Mouse (Mus musculus) liver, adult 2 months (tissue): ENCODE measurements around the gene Tmem109.

Source experiments
- CTCF ChIP-seq: fragments of 200-500 bp; IDR thresholded peaks from 2 replicates; pipeline ENCODE4 v1.5.1; 2011; ENCODE audit warnings: low read depth, low read length, control low read depth
- POLR2A ChIP-seq: fragments of 200-500 bp; IDR thresholded peaks from 2 replicates; pipeline ENCODE4 v1.6.1; 2011; ENCODE audit warnings: low read length, control low read depth; ENCODE audit not compliant: insufficient read depth; ENCODE audit errors: extremely low read depth

DNA sequence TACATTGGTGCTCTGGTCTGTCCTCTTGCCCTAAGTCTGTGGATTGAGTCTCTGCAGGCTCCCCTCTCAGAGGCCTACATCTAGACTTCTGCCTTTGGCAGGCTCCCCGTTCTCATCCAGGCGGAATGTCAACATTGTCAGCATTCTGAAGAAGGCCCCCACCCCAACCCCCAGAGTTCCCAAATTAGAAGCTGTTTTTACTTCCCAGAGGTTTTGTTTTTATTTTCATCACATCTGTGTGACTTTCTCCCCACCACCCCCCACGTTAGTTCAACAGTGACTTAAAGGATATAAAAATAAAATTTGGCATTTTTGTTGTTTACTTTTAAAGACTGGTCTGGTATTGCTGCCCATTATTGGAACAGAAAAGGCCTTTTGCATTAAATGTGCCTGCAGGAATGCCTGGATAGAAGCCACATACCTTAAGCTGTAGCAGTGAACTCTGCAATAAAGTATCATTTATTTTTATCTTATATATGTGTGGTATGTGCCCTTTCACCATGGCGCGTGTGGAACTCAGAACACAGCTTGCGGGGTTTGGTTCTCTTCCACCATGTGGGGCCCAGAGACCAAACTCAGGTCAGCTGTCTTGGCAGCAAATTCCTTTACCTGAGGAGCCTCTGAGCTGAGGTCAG lies 27.4 kb upstream of the Tmem109 start:
- TF ChIP-seq CTCF: no peak
- TF ChIP-seq POLR2A: no peak
